ENCODE assay signal across 8 mouse cellular contexts in genomic region chr1:194976164-194976516, GRCm38 (mm10). TPM values are rescaled to one million over a fixed set of nuclear protein-coding genes. Genes with fewer than 3 reads are reported as not detected.
DNase-seq lines count a peak whose midpoint lies in the region; ATAC-seq lines count a peak whose summit lies in the region.

No protein-coding gene starts in this region.

- no peaks in the 10 kb centered on the region for H3K9me3 ChIP-seq in heart, embryonic 14.5 days (ENCODE audit: control insufficient read depth, low read length)
- H3K9me3 ChIP-seq in liver, embryonic 11.5 days (ENCODE audit: control insufficient read depth, low read length) = no peaks in the 10 kb centered on the region

- peak overlapping the region; percentile 98 for H3K4me2 ChIP-seq in heart, embryonic 14.5 days (ENCODE audit: low read length)
- H3K4me2 ChIP-seq in liver, embryonic 11.5 days = peak overlapping the region; percentile 98

- peak overlapping the region; percentile 61 to 70 for H3K27ac ChIP-seq in heart, embryonic 14.5 days (replicated peaks in 1 of 2; ENCODE audit: control insufficient read depth in 1 of 2, insufficient read depth in 1 of 2, low read depth in 2 of 2, low read length in 2 of 2)
- H3K27ac ChIP-seq in liver, embryonic 11.5 days (ENCODE audit: low read depth, low read length) = no peak overlapping the region

- H3K27me3 ChIP-seq in heart, embryonic 14.5 days (ENCODE audit: control insufficient read depth, insufficient read depth, low read length) = no peaks in the 10 kb centered on the region
- H3K27me3 ChIP-seq in liver, embryonic 11.5 days (replicated peaks; ENCODE audit: control insufficient read depth, insufficient read depth, low read length) = no peaks in the 10 kb centered on the region
- no peaks in the 10 kb centered on the region for H3K27me3 ChIP-seq in splenic B cell, adult 2 months (ENCODE audit: control insufficient read depth, insufficient read depth, low read length, poor library complexity, severe bottlenecking)

- ATAC-seq in heart, embryonic 14.5 days (ENCODE audit: insufficient number of reproducible peaks, insufficient read depth, low FRiP score, low read depth) = peak; percentile 84
- ATAC-seq in liver, embryonic 11.5 days (replicated peaks; ENCODE audit: low FRiP score) = peak; percentile 86

- H3K36me3 ChIP-seq in heart, embryonic 14.5 days (ENCODE audit: control insufficient read depth, insufficient read depth, low read length) = no peaks in the 10 kb centered on the region
- H3K36me3 ChIP-seq in liver, embryonic 11.5 days (ENCODE audit: control insufficient read depth, insufficient read depth, low read length) = no peaks in the 10 kb centered on the region
- no peaks in the 10 kb centered on the region for H3K36me3 ChIP-seq in splenic B cell, adult 2 months (ENCODE audit: control insufficient read depth, insufficient read depth, low read length, poor library complexity, severe bottlenecking)

- peak overlapping the region; percentile 87 for H3K9ac ChIP-seq in heart, embryonic 14.5 days (ENCODE audit: low read length)
- peak overlapping the region; percentile 58 for H3K9ac ChIP-seq in liver, embryonic 11.5 days (ENCODE audit: low read depth, low read length)

- H3K4me3 ChIP-seq in heart, embryonic 14.5 days (ENCODE audit: control insufficient read depth in 1 of 2, insufficient read depth in 1 of 2, low read depth in 1 of 2, low read length in 2 of 2) = peak overlapping the region; percentile 81 to 89
- peak overlapping the region; percentile 62 for H3K4me3 ChIP-seq in liver, embryonic 11.5 days (ENCODE audit: low read depth, low read length)

- WGBS in heart, embryonic 14.5 days = under 1% methylated on average over 42 of the region's 42 CpGs
- WGBS in liver, embryonic 11.5 days = under 1% methylated on average over 42 of the region's 42 CpGs

- peak; percentile 78 to 81 for DNase-seq in CD8-positive naive resting alpha-beta T cell, adult 2 months (ENCODE audit: low read depth in 2 of 2, low spot score in 2 of 2)
- DNase-seq in c-Kit-negative CD71-positive TER-119-positive erythroid progenitor cells, embryonic 14.5 days (ENCODE audit: low read depth, low spot score) = peak; percentile 72
- peak; percentile 79 for DNase-seq in fibroblast of lung, adult 2 months (ENCODE audit: low read depth)
- DNase-seq in kidney, postnatal 10 days = peak; percentile 95
- peak; percentile 86 for DNase-seq in liver, embryonic 11.5 days (ENCODE audit: low spot score)
- DNase-seq in naive thymus-derived CD4-positive, alpha-beta T cell, adult 2 months (ENCODE audit: low read depth) = peak; percentile 85
- peak; percentile 90 for DNase-seq in splenic B cell, adult 2 months (ENCODE audit: low read depth, low spot score)

- H3K4me1 ChIP-seq in heart, embryonic 14.5 days (ENCODE audit: control insufficient read depth in 2 of 2, insufficient read depth in 2 of 2, low read length in 2 of 2) = peaks cover 0 to 11% of the 10 kb centered on the region in 2 experiments; a peak in 3 of 4 replicates
- H3K4me1 ChIP-seq in liver, embryonic 11.5 days (replicated peaks; ENCODE audit: control insufficient read depth, insufficient read depth, low read length) = peaks cover 18% of the 10 kb centered on the region

RNA-seq across cellular contexts. Expression of gene Cd34, which starts 37.5 kb away (rescaled TPM):
- polyA plus RNA-seq in heart, embryonic 14.5 days (2014; fragmentation: Nextera tagmentation; extraction: Ambion mirVana) = 103 and 106 TPM in 2 replicates
- polyA plus RNA-seq in liver, embryonic 11.5 days (2014; fragmentation: Nextera tagmentation; extraction: Ambion mirVana) = 35.8 and 37.1 TPM in 2 replicates
